Mouse (Mus musculus): ENCODE data around the gene Ctdspl. TPM values are rescaled to one million over a fixed set of nuclear protein-coding genes. Genes with fewer than 3 reads are reported as not detected.
A peak's percentile ranks its signal among the peaks of the same experiment; 100 is the strongest.

The Ctdspl gene
- polyA plus RNA-seq (2015; fragmentation: Nextera tagmentation; extraction: Ambion mirVana) = 2.5 and 2.9 TPM in 2 replicates

DNA sequence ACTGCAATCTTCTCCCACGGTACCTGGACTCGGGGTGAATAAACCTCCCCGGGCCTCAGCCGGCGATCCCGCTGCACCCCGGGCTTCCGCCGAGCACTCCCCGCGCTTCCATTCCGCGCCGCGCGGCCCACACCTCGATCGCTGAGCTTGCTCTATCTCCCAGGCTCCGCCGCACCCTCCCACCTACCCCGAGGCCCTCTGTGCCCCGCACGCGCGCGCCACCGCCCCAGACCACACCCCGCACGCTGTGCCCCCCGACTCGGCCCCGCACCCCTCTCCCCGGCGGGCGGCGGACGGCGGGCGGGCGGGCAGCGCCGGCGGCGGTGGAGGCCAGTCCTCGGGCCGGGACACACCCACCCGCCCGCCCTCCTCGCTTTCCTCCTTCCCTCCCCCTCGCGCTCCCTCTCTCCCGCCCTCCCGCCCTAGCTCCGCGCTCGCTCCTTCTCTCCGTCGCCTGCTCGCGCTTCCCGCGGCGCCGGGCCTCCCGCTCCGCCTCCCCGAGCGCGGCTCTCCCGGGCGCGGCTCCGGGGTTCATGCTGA is at the start of gene Ctdspl:
TSS of gene Ctdspl (plus strand) at position 343 of the 540 bp plus-strand sequence.
- under 1% methylated on average over 42 of the region's 73 CpGs for WGBS (ENCODE audit: insufficient replicate concordance)
- no peaks in the 10 kb centered on the region for H3K36me3 ChIP-seq (replicated peaks)

DNA sequence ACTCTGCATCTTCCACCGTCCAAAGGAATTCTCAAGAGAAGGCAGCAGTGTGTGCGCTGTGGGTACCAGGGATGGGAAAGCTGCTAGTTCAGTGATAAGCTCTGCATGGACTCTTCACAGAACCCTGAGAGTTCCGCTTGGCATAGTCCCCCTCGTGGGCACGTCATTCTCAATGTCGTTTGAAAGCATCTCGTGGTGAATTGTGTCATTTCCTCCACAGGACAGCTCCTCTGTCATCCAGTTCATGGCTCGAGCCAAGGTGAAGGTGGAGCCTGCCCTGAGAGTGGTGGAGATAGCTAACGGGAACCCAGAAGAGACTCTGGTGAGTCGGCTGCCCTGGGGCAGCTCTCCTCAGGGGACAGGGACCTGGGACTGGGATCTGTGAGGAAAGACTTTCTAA is 49.4 kb upstream of the Ctdspl start:
- H3K9ac ChIP-seq = no peak overlapping the region
- WGBS (ENCODE audit: insufficient replicate concordance) = 39% methylated on average over 10 of the region's 10 CpGs
- ATAC-seq (ENCODE audit: insufficient read depth) = no peak
- H3K36me3 ChIP-seq (replicated peaks) = no peaks in the 10 kb centered on the region
- no peaks in the 10 kb centered on the region for H3K9me3 ChIP-seq (replicated peaks)
- H3K4me2 ChIP-seq = no peak overlapping the region
- H3K4me3 ChIP-seq (replicated peaks) = no peak overlapping the region
- no peaks in the 10 kb centered on the region for H3K27me3 ChIP-seq
- no peaks in the 10 kb centered on the region for H3K4me1 ChIP-seq (replicated peaks)
- no peak overlapping the region for H3K27ac ChIP-seq (replicated peaks)

More for the DNA sequence above, at the start of gene Ctdspl:
- H3K4me3 ChIP-seq (replicated peaks) = peak within 1 kb of the TSS; percentile 79
- ATAC-seq (ENCODE audit: insufficient read depth) = peak; percentile 71
- peak within 1 kb of the TSS; percentile 89 for H3K27ac ChIP-seq (replicated peaks)
- H3K9ac ChIP-seq = peak within 1 kb of the TSS; percentile 84
- peak within 1 kb of the TSS; percentile 91 for H3K4me2 ChIP-seq
- no peaks in the 10 kb centered on the region for H3K9me3 ChIP-seq (replicated peaks)
- H3K4me1 ChIP-seq (replicated peaks) = peaks cover 60% of the 10 kb centered on the region
- no peaks in the 10 kb centered on the region for H3K27me3 ChIP-seq

DNA sequence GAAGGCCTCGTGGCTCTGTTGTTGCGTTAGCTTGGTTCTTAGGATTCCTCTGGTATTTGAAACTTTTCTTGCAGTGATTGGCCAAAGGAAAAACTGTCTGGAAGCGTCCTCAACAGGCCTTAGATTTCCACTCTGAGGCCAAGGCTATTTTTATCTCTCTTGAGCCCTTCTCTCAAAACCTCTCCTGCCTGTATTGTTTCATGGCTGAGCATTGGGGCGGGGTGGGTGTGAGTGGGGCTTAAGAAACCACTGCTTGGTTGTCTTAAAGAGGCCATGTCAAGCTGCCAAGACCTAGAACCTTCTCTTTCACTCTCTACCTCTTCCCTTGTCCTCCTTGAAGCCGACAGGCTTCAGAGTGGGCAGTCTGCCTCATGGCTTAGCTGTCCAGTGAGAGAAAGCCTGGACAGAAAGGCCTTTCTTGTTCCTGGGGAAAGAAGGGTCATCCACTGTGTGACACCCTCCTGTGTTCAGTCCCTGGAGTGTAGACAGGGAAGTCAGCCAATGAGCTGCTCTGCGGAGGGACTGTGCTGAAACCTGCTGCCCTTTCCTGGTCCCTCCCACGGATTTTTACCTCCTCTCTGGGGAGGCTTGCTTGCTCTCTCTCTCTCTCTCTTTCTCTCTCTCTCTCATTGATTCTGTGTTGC is 48.8 kb upstream of the Ctdspl start:
- WGBS (ENCODE audit: insufficient replicate concordance) = 55% methylated on average over 7 of the region's 7 CpGs
- H3K9me3 ChIP-seq (replicated peaks) = no peaks in the 10 kb centered on the region
- ATAC-seq (ENCODE audit: insufficient read depth) = no peak
- H3K27ac ChIP-seq (replicated peaks) = no peak overlapping the region
- H3K36me3 ChIP-seq (replicated peaks) = no peaks in the 10 kb centered on the region
- no peak overlapping the region for H3K4me2 ChIP-seq
- no peaks in the 10 kb centered on the region for H3K4me1 ChIP-seq (replicated peaks)
- no peak overlapping the region for H3K9ac ChIP-seq
- no peaks in the 10 kb centered on the region for H3K27me3 ChIP-seq
- no peak overlapping the region for H3K4me3 ChIP-seq (replicated peaks)

DNA sequence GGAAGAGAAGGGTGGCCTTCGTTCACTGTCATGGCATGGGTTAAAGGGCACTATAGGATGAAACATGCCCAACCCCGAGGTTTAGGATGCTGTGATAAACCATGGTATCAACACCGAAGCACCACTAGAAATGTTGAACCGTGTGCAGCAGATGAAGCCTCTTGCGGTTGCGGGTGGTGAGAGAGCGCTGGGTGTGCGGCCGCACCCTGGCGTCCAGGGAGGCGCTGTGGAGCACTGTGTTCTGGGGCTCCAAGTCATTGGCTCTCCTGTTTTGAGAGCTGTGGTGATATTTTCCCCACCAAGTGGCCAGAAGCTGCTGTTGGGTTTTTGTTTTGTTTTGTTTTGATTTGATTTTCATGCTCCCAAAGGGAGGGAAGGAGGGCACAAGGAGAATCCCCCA is 47.7 kb upstream of the Ctdspl start:
- no peaks in the 10 kb centered on the region for H3K9me3 ChIP-seq (replicated peaks)
- H3K9ac ChIP-seq = no peak overlapping the region
- no peak overlapping the region for H3K4me2 ChIP-seq
- no peaks in the 10 kb centered on the region for H3K36me3 ChIP-seq (replicated peaks)
- H3K27me3 ChIP-seq = no peaks in the 10 kb centered on the region
- no peak for ATAC-seq (ENCODE audit: insufficient read depth)
- WGBS (ENCODE audit: insufficient replicate concordance) = 74% methylated on average over 11 of the region's 11 CpGs
- no peak overlapping the region for H3K4me3 ChIP-seq (replicated peaks)
- no peaks in the 10 kb centered on the region for H3K4me1 ChIP-seq (replicated peaks)
- no peak overlapping the region for H3K27ac ChIP-seq (replicated peaks)

DNA sequence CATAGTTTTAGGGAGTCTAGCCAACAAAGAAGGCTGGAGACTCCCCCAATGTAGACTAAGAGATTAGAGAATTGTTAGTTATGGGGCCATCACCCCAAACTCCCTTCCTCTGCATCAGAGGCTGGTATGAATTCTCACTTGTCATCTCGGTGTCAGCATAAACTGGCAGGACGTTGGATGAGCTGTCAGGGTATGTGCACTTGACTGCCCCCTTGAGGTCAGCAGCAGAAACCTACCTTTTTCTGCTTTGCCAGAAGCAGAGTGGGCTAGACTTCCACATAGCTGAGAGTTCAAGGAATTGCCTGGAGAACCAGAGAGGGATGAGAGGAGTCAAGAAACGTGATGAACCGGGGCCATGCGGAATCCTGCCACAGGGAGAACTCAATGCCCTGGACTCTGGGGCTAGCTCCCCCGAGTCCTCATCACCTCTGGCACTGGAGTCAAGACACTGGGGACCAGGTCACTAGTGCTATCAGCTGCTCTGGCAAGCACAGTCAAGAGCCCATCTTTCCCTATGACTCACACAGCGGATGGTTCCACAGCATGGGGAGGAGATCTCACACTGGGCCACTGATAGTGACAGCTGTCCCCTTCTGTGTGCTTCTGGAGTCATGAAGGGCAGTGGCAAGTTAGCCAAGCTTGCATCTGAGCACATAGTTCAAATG is 44.8 kb upstream of the Ctdspl start:
- Histone ChIP-seq H3K9me3 (replicated peaks) (no peaks in the 10 kb centered on the region), H3K27ac (replicated peaks) (no peak overlapping the region), H3K9ac (no peak overlapping the region), H3K27me3 (no peaks in the 10 kb centered on the region), H3K4me2 (no peak overlapping the region), H3K36me3 (replicated peaks) (no peaks in the 10 kb centered on the region), H3K4me3 (replicated peaks) (no peak overlapping the region), H3K4me1 (replicated peaks) (no peaks in the 10 kb centered on the region)
- WGBS (ENCODE audit: insufficient replicate concordance) = 61% methylated on average over 7 of the region's 7 CpGs
- ATAC-seq (ENCODE audit: insufficient read depth) = no peak

DNA sequence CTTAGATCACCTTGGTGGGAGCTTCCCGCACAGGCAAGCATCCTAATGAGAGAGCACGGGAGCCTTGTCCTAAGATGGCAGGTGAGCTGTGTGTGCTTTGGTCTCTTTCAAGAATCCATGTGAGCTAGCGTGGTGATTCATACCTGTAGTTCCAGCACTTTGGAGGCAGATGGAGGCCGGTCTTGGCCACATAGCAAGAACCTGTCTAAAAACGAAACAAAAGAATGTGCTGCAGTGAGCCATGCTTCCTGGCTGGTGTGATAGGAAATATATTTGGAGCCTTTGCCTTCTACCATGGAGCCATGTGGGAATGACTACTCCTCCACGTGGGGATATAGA is 44.3 kb upstream of the Ctdspl start:
- Histone ChIP-seq H3K27ac (replicated peaks) (no peak overlapping the region), H3K4me3 (replicated peaks) (no peak overlapping the region), H3K9me3 (replicated peaks) (no peaks in the 10 kb centered on the region), H3K36me3 (replicated peaks) (no peaks in the 10 kb centered on the region), H3K4me1 (replicated peaks) (no peaks in the 10 kb centered on the region), H3K9ac (no peak overlapping the region), H3K4me2 (no peak overlapping the region), H3K27me3 (no peaks in the 10 kb centered on the region)
- no peak for ATAC-seq (ENCODE audit: insufficient read depth)
- 67% methylated on average over 6 of the region's 6 CpGs for WGBS (ENCODE audit: insufficient replicate concordance)

DNA sequence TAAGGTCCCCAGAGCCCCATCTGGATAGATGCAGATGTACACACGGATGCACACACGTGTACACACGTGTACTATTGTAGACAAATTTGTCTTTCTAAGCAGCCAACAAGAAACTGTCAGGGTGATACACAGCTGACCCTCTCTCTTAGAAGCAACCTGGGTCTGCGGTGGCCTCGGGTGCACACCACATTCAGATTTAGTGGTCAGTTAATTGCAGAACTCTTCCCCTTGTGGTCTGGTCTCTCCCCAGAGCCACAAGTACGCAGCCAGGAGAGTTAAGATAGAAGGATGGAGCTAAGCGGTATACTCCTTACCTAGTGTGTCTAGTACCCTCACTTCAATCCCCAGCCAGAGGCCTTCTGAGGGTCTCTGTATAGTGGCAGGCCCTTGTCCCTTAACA is 43.1 kb upstream of the Ctdspl start:
- Histone ChIP-seq H3K9ac (no peak overlapping the region), H3K27me3 (no peaks in the 10 kb centered on the region), H3K4me2 (no peak overlapping the region), H3K9me3 (replicated peaks) (no peaks in the 10 kb centered on the region), H3K4me3 (replicated peaks) (no peak overlapping the region), H3K27ac (replicated peaks) (no peak overlapping the region), H3K36me3 (replicated peaks) (no peaks in the 10 kb centered on the region), H3K4me1 (replicated peaks) (no peaks in the 10 kb centered on the region)
- 49% methylated on average over 7 of the region's 7 CpGs for WGBS (ENCODE audit: insufficient replicate concordance)
- ATAC-seq (ENCODE audit: insufficient read depth) = no peak

DNA sequence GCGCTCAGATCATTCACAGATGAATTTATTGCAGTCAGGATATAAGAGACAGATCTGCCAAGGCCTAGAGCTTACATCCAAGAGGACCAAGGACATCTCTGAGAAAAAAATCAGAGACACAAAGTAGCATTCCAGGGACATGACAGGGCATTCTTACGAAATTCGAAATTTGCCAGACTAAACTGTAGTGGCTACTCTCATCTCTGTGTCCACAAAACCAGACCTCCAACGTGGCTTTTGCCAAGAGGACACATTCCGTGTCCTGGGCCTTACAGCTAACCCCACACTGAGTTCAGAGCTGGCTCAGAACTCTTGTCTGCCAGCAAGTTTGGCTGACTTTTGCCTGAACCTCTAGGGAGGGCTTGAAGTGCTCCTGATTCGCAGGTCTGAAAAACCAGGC is 40.5 kb upstream of the Ctdspl start:
- no peaks in the 10 kb centered on the region for H3K4me1 ChIP-seq (replicated peaks)
- H3K9ac ChIP-seq = no peak overlapping the region
- H3K36me3 ChIP-seq (replicated peaks) = no peaks in the 10 kb centered on the region
- WGBS (ENCODE audit: insufficient replicate concordance) = 56% methylated on average over 6 of the region's 6 CpGs
- no peaks in the 10 kb centered on the region for H3K9me3 ChIP-seq (replicated peaks)
- no peak overlapping the region for H3K4me3 ChIP-seq (replicated peaks)
- H3K4me2 ChIP-seq = no peak overlapping the region
- no peaks in the 10 kb centered on the region for H3K27me3 ChIP-seq
- H3K27ac ChIP-seq (replicated peaks) = no peak overlapping the region
- no peak for ATAC-seq (ENCODE audit: insufficient read depth)

DNA sequence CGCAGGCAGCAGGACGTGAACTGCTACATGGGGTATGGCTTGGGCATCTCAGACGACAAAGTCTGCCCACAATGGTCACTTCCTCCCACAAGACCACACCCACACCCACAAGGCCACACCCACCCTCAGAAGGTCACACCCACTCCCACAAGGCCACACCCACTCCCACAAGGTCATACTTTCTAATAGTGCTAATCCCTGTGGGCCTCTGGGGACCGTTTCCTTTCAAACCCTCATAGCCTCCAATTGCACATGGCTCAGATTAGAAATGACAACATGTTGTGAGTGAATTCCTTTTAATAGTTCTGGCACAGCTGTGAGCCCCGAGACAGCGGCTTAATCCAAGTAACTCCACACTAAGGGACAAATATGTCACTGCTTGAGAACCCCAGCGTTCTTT is 39.1 kb upstream of the Ctdspl start:
- no peak overlapping the region for H3K4me2 ChIP-seq
- no peaks in the 10 kb centered on the region for H3K4me1 ChIP-seq (replicated peaks)
- WGBS (ENCODE audit: insufficient replicate concordance) = 76% methylated on average over 7 of the region's 7 CpGs
- no peak overlapping the region for H3K9ac ChIP-seq
- no peaks in the 10 kb centered on the region for H3K27me3 ChIP-seq
- no peak overlapping the region for H3K27ac ChIP-seq (replicated peaks)
- H3K4me3 ChIP-seq (replicated peaks) = no peak overlapping the region
- no peaks in the 10 kb centered on the region for H3K9me3 ChIP-seq (replicated peaks)
- no peaks in the 10 kb centered on the region for H3K36me3 ChIP-seq (replicated peaks)
- ATAC-seq (ENCODE audit: insufficient read depth) = no peak

DNA sequence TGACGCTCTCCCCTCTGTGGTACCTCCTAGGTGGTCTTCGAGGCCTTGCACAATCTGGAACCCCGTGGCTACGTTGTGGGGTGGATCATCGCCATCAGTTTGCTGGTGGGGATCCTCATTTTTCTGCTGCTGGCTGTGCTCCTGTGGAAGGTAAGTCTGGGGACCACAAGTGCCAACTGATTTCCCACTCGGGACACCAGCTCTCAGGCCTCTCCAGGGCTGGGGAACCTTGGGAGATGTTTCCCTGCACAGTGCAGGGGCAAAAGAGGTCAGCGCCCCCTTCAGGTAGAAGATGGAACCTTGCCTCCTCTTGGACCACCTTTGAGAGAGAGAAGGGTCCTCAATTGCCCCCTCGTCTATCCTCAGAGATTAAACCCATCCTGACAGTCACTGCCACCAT is 38.5 kb upstream of the Ctdspl start:
- H3K27ac ChIP-seq (replicated peaks) = no peak overlapping the region
- no peaks in the 10 kb centered on the region for H3K36me3 ChIP-seq (replicated peaks)
- ATAC-seq (ENCODE audit: insufficient read depth) = no peak
- no peaks in the 10 kb centered on the region for H3K9me3 ChIP-seq (replicated peaks)
- H3K4me2 ChIP-seq = no peak overlapping the region
- WGBS (ENCODE audit: insufficient replicate concordance) = 72% methylated on average over 8 of the region's 8 CpGs
- H3K27me3 ChIP-seq = no peaks in the 10 kb centered on the region
- no peak overlapping the region for H3K9ac ChIP-seq
- H3K4me3 ChIP-seq (replicated peaks) = no peak overlapping the region
- no peaks in the 10 kb centered on the region for H3K4me1 ChIP-seq (replicated peaks)

DNA sequence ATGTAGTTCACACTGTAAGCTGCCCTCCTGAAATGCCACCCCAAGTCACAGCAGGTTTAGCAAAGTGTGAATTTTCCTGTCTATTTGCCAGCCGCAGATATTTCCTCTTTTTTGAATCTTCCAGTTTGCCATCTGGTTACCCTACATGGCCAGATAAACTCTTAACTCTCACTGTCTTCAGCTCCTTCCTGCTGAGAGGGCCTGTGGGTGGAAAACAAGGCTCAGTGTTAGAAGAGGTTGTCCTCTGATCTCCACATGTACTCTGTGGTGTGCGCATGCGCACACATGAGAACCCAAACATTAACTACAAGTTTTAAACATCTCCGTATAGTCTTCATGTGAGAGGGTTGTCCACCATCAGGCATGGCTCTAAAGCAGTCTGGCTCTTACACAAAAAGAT is 36.1 kb upstream of the Ctdspl start:
- Histone ChIP-seq H3K36me3 (replicated peaks) (no peaks in the 10 kb centered on the region), H3K27ac (replicated peaks) (no peak overlapping the region), H3K9ac (no peak overlapping the region), H3K4me3 (replicated peaks) (no peak overlapping the region), H3K9me3 (replicated peaks) (no peaks in the 10 kb centered on the region), H3K27me3 (no peaks in the 10 kb centered on the region), H3K4me2 (no peak overlapping the region), H3K4me1 (replicated peaks) (no peaks in the 10 kb centered on the region)
- 34% methylated on average over 4 of the region's 4 CpGs for WGBS (ENCODE audit: insufficient replicate concordance)
- ATAC-seq (ENCODE audit: insufficient read depth) = no peak
